Mouse (Mus musculus): ENCODE data around the gene Slc34a1. TPM values are rescaled to one million over a fixed set of nuclear protein-coding genes. Genes with fewer than 3 reads are reported as not detected.
A peak's percentile ranks its signal among the peaks of the same experiment; 100 is the strongest.

Gene Slc34a1
- polyA plus RNA-seq, 1 experiment from 2014 or later, result not detected

- Histone ChIP-seq H3K27me3 (peaks cover 84% of the 10 kb centered on the region), H3K4me3 (no peak overlapping the region), H3K9ac (no peak overlapping the region), H3K27ac (no peak overlapping the region), H3K4me1 (replicated peaks) (peaks cover 7% of the 10 kb centered on the region; the same call in 1 of the 2 replicates), H3K9me3 (no peaks in the 10 kb centered on the region), H3K4me2 (no peak overlapping the region), H3K36me3 (no peaks in the 10 kb centered on the region)
- WGBS, result 10% methylated on average over 32 of the region's 32 CpGs
- no peak for ATAC-seq (ENCODE audit: low FRiP score)
Observed at GRCm38 (mm10) chr13:55378907-55379580, 18.9 kb upstream of the Slc34a1 start.

GRCm38 (mm10) chr13:55381790-55382189 lies 16.2 kb upstream of the Slc34a1 start:
- Histone ChIP-seq H3K36me3 (no peaks in the 10 kb centered on the region), H3K4me1 (replicated peaks) (peaks cover 7% of the 10 kb centered on the region; the same call in 1 of the 2 replicates), H3K27ac (no peak overlapping the region), H3K9ac (no peak overlapping the region), H3K27me3 (peaks cover 74% of the 10 kb centered on the region), H3K4me3 (no peak overlapping the region), H3K9me3 (no peaks in the 10 kb centered on the region), H3K4me2 (no peak overlapping the region)
- ATAC-seq (ENCODE audit: low FRiP score), result no peak
- 94% methylated on average over 4 of the region's 4 CpGs for WGBS

- Histone ChIP-seq H3K36me3 (no peaks in the 10 kb centered on the region), H3K9ac (no peak overlapping the region), H3K4me1 (replicated peaks) (no peaks in the 10 kb centered on the region), H3K4me2 (no peak overlapping the region), H3K4me3 (no peak overlapping the region), H3K27ac (no peak overlapping the region), H3K27me3 (no peaks in the 10 kb centered on the region), H3K9me3 (no peaks in the 10 kb centered on the region)
- ATAC-seq (ENCODE audit: low FRiP score), result no peak
- WGBS, result 84% methylated on average over 3 of the region's 3 CpGs
Observed at GRCm38 (mm10) chr13:55390644-55391043, 7.3 kb upstream of the Slc34a1 start.

DNA sequence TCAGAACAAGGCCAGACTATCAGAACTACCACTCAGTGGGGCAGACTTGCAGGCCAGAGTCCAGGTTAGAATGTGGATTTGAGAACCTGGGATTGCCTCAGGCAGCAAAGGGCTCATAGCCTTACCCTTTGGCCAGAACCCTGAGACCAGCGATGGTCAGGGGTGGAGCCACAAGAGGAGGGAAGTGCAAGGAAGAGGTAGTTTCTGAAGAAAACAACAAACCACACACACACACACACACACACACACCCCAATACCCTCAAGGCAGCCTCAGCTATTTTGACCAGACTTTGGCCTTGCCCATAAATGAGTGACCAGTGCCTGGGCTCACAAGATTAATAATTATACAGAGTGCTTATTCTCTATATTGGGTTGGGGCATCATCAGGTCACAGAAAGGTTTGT lies 6.4 kb upstream of the Slc34a1 start:
- Histone ChIP-seq H3K4me2 (no peak overlapping the region), H3K27ac (no peak overlapping the region), H3K4me3 (no peak overlapping the region), H3K27me3 (peaks cover 4% of the 10 kb centered on the region), H3K4me1 (replicated peaks) (no peaks in the 10 kb centered on the region), H3K9me3 (no peaks in the 10 kb centered on the region), H3K9ac (no peak overlapping the region), H3K36me3 (no peaks in the 10 kb centered on the region)
- 91% methylated on average over 1 of the region's 1 CpGs for WGBS
- no peak for ATAC-seq (ENCODE audit: low FRiP score)

DNA sequence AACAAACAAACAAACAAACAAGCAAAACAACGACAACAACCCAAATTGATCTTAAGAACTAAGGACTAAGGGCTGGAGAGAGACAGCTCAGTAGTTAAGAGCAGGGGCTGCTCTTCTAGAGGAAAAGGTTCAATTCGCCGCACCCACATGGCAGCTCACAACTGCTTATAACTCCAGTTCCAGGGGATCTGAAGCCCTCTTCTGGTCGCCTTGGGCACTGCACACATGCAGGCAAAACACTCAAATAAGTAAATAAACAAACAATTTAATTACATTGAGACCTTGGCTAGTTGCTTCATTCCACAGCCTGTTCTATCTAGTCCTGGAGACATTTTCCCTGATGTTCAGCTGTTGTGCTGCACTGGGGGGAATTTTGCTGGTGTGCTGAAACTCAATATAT lies 5.1 kb upstream of the Slc34a1 start:
- Histone ChIP-seq H3K4me3 (no peak overlapping the region), H3K4me2 (no peak overlapping the region), H3K27me3 (peaks cover 4% of the 10 kb centered on the region), H3K27ac (no peak overlapping the region), H3K4me1 (replicated peaks) (no peaks in the 10 kb centered on the region), H3K9me3 (no peaks in the 10 kb centered on the region), H3K36me3 (no peaks in the 10 kb centered on the region), H3K9ac (no peak overlapping the region)
- WGBS, result 71% methylated on average over 4 of the region's 4 CpGs
- no peak for ATAC-seq (ENCODE audit: low FRiP score)

DNA sequence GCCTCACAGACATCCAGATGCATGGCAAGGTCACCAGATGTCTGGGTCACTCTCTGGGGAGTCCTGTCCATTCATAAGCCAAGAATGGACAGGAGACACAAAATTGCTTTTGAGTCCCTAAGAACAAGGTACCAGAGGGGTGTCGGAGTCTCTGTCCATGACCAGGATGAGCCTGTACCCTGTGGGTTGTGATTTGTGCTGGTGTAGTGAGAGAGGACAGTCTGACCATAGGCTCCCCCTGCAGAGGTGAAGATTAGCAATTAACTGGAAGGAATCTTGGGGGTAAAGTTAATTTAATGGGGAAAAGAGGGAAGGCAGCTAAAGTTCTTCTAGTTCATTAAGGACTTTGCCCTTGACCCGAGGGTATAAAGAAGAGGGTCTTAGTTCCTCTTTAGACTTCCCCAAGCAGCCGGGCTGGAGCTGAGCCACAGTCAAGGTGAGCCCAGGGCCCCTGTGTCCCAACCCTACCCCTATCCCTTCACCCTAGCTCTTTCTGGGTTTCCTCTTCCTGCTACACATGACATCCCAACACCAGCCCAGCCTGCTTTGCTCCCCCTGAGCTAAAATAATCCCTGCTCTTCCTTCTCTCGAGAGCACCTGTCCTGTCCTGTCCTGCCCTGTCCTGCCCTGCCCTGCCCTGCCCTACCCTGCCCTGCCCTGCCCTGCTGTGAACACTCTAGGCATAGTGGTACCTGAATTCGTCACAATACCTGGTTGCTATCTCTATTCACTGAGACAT lies 1.5 kb downstream of the Slc34a1 start:
- H3K4me1 ChIP-seq (replicated peaks), result peaks cover 18% of the 10 kb centered on the region
- H3K4me3 ChIP-seq, result no peak overlapping the region
- H3K4me2 ChIP-seq, result no peak overlapping the region
- H3K27ac ChIP-seq, result no peak overlapping the region
- no peaks in the 10 kb centered on the region for H3K36me3 ChIP-seq
- WGBS, result 68% methylated on average over 5 of the region's 5 CpGs
- H3K9ac ChIP-seq, result no peak overlapping the region
- ATAC-seq (ENCODE audit: low FRiP score), result no peak
- no peaks in the 10 kb centered on the region for H3K9me3 ChIP-seq
- peaks cover 14% of the 10 kb centered on the region for H3K27me3 ChIP-seq

- no peak overlapping the region for H3K4me3 ChIP-seq
- peaks cover 19% of the 10 kb centered on the region for H3K4me1 ChIP-seq (replicated peaks)
- H3K27ac ChIP-seq, result no peak overlapping the region
- WGBS, result 85% methylated on average over 1 of the region's 1 CpGs
- no peak overlapping the region for H3K9ac ChIP-seq
- H3K9me3 ChIP-seq, result no peaks in the 10 kb centered on the region
- ATAC-seq (ENCODE audit: low FRiP score), result no peak
- H3K36me3 ChIP-seq, result no peaks in the 10 kb centered on the region
- no peak overlapping the region for H3K4me2 ChIP-seq
- H3K27me3 ChIP-seq, result peaks cover 14% of the 10 kb centered on the region
Observed at GRCm38 (mm10) chr13:55400039-55400346, 2.0 kb downstream of the Slc34a1 start.

GRCm38 (mm10) chr13:55403266-55403665 lies 5.3 kb downstream of the Slc34a1 start:
- no peak overlapping the region for H3K9ac ChIP-seq
- WGBS, result 59% methylated on average over 7 of the region's 7 CpGs
- H3K36me3 ChIP-seq, result no peaks in the 10 kb centered on the region
- H3K4me1 ChIP-seq (replicated peaks), result peaks cover 29% of the 10 kb centered on the region
- no peaks in the 10 kb centered on the region for H3K9me3 ChIP-seq
- H3K4me3 ChIP-seq, result no peak overlapping the region
- peaks cover 10% of the 10 kb centered on the region; the same call in 1 of the 2 replicates for H3K27me3 ChIP-seq
- peak; percentile 27; the same call in 1 of the 2 replicates for ATAC-seq (ENCODE audit: low FRiP score)
- H3K4me2 ChIP-seq, result no peak overlapping the region
- H3K27ac ChIP-seq, result peak overlapping the region; percentile 80

GRCm38 (mm10) chr13:55403935-55404852 lies 6.2 kb downstream of the Slc34a1 start:
- 69% methylated on average over 15 of the region's 15 CpGs for WGBS
- no peaks in the 10 kb centered on the region for H3K36me3 ChIP-seq
- H3K4me2 ChIP-seq, result no peak overlapping the region
- no peaks in the 10 kb centered on the region for H3K9me3 ChIP-seq
- no peak overlapping the region for H3K4me3 ChIP-seq
- H3K27ac ChIP-seq, result peak overlapping the region; percentile 80
- no peak for ATAC-seq (ENCODE audit: low FRiP score)
- peaks cover 10% of the 10 kb centered on the region; the same call in 1 of the 2 replicates for H3K27me3 ChIP-seq
- no peak overlapping the region for H3K9ac ChIP-seq
- peaks cover 29% of the 10 kb centered on the region for H3K4me1 ChIP-seq (replicated peaks)

- no peaks in the 10 kb centered on the region for H3K9me3 ChIP-seq
- ATAC-seq (ENCODE audit: low FRiP score), result peak; percentile 86
- H3K36me3 ChIP-seq, result no peaks in the 10 kb centered on the region
- H3K4me1 ChIP-seq (replicated peaks), result peaks cover 29% of the 10 kb centered on the region
- WGBS, result 11% methylated on average over 11 of the region's 11 CpGs
- no peak overlapping the region for H3K4me3 ChIP-seq
- 0 out of 2 replicates have a peak overlapping the region, but pooled peaks have one; percentile 22 for H3K4me2 ChIP-seq
- peak overlapping the region; percentile 83 for H3K27ac ChIP-seq
- H3K27me3 ChIP-seq, result peaks cover 6% of the 10 kb centered on the region; the same call in 1 of the 2 replicates
- H3K9ac ChIP-seq, result peak overlapping the region; percentile 64
Observed at GRCm38 (mm10) chr13:55404853-55405782, 7.1 kb downstream of the Slc34a1 start.

GRCm38 (mm10) chr13:55405783-55406390 lies 7.9 kb downstream of the Slc34a1 start:
- H3K4me3 ChIP-seq, result no peak overlapping the region
- peak overlapping the region; percentile 64 for H3K9ac ChIP-seq
- 60% methylated on average over 13 of the region's 13 CpGs for WGBS

More at GRCm38 (mm10) chr13:55405783-55406390, 7.9 kb downstream of the Slc34a1 start:
- Histone ChIP-seq H3K4me1 (replicated peaks) (peaks cover 29% of the 10 kb centered on the region), H3K4me2 (0 out of 2 replicates have a peak overlapping the region, but pooled peaks have one; percentile 22), H3K27ac (peak overlapping the region; percentile 83), H3K36me3 (no peaks in the 10 kb centered on the region), H3K27me3 (peaks cover 6% of the 10 kb centered on the region; the same call in 1 of the 2 replicates), H3K9me3 (no peaks in the 10 kb centered on the region)
- ATAC-seq (ENCODE audit: low FRiP score), result peak; percentile 59
